Mouse (Mus musculus) naive thymus-derived CD4-positive, alpha-beta T cell, adult 2 months (primary cell): ENCODE measurements at regions not wholly inside any gene's neighbourhood (a gene's known extent, or its start where the extent isn't known, plus 50 kb on each side); places are given as distances from the start of the nearest gene placed in this dataset.

Experiments used
- DNase-seq: peaks from one replicate; pipeline ENCODE4 v3.0.0-alpha.2; 2011; ENCODE audit warnings: low read depth

DNA sequence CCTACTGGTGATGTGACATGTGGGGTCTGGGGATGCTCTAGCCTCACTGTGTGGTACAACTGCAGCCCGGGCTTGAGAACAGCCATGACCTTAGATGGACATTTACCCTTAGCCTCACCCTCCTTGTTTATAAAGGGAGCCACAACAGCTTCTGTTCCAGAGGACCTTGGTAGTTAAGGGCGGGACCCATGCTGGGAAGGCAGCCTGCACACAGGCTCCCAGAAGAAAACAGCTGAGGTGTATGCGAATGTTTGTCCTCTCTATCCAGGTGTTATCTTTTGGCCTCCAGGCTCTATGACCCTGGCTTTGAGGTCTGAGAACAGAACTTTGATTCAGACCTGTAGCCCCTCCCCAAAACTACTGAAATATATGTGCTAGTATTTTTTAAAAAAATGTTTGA, 102.1 kb upstream of the Mki67 start:
- DNase-seq: no peak

DNA sequence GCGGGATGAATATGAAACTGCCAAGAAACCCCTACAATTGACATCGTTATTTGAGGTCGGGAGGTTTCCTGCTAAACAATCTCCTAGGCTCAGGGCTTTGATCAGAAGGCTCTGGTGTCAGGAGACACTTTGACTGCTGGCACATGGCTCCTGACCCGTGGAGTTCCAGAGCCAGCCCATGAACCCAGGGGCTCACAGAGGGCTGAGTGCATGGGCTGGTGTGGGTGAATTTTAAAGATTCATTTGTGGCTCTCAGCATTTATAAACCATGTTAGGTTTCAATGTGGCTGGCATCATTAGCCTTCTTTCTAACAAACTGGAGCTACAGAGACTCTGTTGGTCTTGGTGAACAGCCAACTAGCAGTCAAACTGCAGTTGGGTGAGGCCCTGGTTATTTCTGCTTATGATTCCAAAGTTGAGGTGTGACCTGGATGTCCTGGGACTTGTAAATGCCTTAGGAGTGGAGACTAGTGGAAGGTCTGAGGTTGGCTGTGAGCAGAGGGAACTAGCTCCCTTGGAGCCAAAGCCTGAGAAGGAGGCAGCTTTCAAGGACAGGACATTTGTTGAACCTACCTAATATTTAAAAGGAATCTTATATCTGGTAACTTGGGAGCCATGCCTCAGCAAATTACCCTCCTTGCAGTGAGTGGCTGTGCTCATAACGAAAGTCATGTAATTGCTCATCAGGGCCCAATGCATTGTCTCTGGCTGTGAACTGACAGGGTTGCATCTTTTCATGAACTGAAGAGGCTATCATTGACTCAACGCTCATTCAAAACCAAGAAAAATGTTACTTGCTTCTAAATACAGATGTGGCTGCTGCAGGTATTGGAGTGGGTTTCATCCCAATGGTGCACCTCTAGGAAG, 108.0 kb upstream of the Mki67 start:
- no peak for DNase-seq

DNA sequence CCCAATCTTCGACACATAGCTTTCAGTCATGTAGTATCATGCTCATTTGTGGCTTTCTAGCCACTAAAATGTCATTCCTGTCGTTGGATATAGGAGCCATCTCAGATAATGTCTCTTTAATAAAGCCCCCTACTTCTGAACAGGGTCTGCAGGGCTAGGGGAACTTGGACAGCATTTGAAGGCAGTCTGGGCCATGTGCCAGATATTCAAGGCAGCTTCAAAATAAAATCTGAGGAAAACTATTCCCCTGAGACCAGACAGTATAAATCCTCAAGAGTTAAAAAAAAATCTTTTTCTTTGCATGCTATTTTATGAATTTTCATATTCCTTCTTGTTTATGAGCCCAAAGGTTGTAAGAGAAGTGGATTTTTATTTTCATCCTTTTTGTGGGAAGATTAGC, 113.1 kb upstream of the Mki67 start:
- no peak for DNase-seq

DNA sequence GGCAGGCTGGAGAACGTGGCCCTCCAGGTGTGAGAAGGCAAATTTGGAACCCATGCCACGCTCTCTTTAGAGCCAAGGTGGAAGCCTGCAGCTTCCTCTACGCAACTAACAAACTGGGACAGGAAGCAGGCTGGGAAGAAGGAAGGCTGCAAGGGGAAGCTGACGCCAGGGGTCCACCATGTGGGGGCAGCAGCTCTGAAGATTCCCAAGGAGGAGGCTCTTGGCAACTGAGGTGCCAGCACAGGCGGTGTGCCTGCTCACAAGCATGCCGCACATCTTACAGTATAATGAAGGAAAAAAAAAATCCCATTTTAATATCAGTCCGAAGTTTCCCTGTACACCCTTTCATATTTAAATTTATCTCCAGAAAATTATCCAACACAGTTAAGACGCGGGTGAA, 117.3 kb upstream of the Mki67 start:
- no peak for DNase-seq

DNA sequence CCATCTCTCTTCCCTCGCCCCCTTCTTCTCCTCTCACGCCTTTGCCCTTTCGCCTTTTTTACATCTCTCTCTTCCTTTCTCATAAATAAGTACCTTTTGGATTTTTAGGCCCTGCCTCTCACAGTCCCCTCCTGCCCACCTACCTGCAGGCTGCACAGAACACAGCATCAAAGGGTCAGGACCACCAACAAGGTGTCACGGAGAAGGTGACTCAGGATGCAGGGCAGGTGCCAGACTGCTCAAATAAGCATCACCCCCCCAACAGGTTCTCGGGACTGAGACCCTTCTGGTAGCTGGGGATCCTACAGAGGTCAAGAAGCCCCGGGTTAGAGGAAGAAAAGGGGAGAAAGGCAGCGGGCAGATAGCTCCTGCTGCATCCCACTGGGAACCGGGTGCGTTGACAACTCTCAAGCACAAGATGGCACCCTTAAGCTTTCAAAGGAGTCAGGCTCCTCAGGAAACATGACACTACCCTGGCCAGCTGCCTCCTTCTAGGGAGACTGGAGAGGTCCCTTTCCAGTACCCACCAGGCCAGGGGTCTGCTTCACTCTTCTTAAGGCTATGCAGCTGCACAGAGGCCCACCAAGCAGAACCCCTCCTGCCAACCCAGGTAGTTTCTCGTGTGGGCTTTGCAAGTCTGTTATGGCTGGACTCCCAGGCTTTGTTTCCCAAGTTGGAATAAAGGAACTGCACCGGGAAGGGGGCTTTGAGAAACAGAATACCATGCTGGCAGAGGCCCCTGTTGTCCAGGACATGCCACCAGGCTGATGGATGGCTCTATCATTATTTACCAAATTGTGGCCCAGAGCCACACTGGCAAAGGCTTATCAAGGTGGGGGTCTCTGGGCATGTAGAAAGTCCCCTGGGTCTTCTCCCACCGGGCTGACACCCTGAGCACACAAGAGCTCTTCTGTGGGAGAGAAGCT, 120.9 kb upstream of the Mki67 start:
- DNase-seq: no peak

DNA sequence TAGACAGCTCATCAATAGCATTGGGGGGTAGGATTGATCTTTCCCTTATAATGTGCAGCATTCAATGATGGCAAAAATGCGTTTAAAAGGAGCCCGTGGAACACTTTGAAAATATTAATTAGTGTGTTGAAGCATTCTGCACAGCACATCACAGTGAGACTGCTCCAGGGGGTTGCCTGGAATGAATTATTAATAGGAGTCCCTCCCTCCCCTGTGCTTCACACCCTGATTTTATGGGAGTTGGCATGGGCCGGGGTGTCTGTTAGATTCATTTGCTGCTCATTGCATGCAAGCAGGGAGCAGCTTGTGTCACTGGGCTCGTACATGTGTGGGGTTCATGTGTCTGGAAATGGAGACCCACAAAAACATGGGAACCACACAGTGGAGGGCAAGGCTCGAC, 127.9 kb upstream of the Mki67 start:
- no peak for DNase-seq

DNA sequence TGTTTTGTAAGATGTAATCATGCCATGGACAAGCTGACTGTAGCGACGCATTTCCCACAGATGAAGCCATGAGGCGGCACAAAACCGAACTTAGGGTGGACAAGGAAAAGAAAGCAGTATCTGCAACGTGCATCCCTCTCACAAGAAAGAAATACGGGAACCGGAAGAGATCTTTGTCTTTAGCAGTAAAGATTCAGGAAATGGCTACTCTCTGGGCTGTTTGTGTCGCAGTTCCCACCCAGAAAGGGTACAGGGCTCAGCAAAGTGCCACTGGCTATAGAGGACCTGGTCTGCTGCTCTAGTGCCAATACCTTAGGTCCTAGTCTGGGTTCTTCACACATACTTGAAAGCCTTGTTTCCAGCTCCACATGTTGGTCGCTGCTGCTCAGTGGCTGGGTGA, 131.1 kb upstream of the Mki67 start:
- DNase-seq: no peak

DNA sequence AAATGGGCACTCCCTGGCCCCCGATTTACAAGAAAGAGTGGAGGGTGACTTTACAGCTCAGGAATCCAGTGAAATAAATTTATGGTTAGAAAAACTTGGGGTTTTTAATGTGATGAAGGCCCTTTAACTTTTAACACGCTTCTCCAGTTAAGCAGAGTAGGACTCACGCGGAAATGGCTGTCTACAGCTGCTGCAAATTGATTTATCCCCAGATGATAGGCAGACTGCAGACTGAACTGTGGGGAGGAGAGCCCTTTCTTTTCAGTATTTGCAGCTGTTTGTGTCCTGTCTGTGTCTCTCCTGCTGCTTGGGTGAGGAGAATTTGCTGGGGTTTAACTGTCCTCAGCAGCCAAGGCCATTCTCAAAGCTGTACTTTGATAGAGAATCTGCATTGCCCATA, 132.0 kb upstream of the Mki67 start:
- no peak for DNase-seq

DNA sequence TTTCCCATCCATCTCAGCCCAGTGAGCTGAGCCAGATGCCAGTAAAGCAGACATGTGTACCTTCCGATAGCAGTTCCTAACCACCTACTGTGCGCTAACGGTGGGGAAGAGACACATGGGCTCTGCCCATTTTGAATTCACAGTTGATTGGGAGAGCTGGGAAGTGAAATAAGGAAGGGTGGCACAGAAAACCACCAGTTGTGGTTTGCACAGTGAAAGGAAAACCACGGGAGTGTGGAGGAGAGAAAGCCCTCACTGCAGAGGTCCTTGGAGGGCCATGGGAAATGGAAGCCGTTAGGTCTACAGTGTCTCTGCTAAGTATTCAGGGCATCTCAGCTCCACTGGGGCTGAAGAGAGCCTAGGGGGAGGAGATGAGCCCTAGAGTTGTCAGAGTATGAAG, 132.7 kb upstream of the Mki67 start:
- DNase-seq: no peak

DNA sequence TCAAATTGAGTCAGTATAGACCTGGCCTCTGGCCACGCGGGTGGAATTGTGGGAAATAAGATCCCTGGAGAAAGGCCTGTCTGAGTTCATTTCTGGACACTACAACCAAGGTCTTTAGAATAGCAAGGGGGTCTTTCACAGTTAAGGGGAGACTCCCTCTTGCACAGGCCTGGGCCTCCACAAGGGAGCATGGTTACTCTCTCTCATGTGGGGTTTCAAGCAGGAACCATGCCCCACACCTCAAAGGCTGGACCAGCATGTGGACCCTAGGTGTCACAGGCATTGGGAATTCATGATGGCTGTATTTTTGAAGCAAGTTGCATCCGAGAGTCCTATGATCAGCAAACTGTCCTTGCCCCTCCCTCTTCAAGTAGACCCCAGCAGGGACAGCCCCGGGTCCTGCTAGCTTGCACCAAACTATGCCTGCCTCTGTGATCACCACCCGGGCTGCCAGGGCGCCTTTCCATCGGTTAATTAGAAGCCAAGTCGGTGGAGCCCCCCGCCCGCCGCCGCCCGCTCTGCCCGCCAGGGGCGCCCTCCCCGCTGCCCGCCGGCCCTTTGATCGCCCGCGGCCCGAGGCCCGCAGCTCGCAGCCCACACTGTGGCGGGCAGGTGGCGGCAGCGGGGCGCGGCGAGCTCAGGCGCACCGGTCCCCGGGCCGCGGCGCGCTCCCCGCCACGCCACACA, 137.1 kb upstream of the Mki67 start:
- no peak for DNase-seq

DNA sequence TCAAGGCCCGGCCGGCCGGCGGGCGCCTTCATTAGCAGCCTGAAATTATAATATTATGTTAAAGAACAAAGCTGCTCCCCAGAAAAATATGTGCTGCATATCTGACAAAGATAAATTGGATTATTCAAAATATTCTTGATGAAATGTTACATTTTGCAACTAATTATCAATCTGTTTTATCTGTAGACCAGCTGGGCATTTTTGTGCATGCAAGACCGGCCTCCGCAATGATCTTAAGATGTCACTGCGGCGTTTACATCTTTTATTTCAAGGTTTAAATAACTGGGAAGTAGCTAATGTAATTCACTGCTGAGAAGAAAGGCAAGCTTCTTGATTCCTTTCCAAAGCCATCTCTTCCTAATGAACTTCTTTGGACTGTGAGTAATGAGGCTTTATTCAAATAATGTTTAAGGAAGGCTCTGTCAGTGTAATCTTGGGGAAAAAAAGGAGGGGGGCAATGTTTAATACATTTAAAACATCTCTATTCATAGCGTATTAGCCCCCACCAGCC, 137.7 kb upstream of the Mki67 start:
- no peak for DNase-seq

DNA sequence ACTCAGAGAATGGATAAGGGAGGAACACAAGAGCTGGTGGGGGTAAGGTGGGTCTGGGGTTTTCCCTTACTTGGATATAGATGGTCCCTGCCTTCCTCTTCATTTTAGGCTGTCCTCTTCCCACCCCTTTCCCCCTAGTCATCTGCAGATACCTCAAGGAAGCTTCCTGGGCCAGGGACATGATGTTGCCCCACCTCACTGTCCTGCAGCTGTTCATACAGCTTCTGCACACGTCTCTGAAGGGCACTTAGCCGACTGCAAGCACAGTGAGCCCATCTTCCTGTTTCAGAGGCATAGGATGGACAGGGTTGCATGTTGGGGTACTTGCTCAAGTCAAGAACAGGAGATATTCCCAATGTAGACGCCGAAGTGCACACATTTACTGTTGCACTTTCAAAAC, 144.1 kb upstream of the Mki67 start:
- DNase-seq: no peak

DNA sequence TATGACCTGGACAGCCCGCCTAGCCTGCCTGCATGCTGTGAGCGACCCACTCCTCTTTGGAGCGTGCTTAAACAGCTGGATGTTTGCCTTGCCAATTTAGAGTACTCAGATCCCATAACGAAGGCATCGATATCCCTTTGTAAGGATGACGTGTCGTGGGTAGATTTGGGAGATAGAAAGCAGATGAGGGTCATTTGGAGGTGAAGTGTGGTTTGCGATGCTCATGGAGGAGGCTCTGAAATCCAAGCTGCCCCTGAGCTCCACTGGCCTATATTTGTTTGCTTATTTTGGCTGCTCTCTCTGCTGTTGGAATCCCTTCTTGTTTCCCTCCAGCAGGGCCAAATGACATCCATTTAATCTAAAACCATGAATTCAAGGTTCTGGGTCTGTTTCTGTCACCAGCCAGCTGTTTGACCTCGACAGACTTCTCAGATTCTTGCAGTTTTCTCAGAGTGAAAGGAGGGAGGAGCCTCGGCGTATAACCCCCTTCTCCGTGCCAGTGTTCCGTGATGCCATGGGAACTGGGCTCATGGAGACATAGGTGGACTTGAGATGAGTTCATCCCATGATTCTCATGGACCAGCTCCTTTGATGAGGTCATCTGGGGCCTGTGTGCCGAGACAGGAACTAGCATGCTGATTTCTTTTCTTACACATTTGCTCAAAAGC, 144.7 kb upstream of the Mki67 start:
- DNase-seq: no peak

DNA sequence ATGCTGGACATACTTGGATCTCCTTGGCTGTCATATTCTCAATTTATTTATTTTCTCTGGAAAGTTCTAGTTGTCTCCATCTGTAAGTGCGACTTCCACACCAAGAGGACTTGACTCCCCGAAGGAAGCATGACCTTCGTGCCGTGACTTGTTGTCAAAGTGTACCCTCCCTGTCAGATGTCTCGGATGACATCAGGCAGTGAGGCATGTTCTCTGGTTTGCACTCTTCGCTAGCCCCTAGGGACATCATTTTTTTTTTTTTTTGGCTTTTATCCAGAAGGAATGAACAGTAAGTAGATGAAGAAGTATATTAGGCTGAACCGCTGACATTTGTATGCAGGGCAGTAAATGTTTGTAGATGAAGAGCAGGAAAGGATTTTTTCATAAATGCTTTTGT, 145.2 kb upstream of the Mki67 start:
- no peak for DNase-seq

DNA sequence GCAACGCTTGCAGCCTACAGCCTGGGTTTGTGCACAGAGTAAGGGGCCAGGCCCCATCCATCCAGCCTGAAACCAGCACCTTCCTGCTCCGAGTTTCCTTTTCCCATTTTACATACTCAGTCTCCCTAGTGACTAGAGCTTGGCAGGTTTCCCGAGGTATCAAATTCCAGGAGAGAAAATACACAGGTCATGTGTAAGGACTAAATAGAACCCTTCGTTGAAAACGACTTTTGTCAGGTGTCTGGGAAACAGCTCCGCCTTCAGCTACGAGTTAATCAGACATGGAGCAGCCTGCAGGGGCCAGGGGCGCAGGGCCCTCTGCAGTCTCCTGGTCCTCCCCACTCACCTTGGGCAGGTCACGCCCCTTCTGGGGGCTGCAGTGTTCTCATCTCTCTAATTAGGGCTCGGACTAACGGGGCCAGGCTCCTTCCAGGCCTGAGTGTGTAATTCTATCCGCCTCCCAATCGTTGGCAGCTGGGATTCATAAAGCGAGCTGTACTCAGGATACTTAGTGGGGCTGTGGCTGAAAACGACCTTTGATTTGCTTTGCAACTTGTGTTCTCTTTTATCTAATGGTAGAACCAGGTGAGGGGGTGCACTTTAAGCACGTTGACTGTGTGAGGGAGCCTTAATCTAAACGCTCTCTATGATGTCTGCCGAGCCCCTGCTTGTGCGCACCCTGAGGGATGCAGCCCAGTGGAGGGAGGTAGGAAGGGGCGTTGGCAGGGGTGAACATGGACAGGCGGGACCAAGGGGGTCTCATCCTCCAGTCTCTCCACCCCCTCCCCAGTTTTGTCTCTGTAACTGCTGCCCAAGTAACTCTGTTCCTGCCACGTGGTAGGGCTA, 147.6 kb upstream of the Mki67 start:
- DNase-seq: no peak

DNA sequence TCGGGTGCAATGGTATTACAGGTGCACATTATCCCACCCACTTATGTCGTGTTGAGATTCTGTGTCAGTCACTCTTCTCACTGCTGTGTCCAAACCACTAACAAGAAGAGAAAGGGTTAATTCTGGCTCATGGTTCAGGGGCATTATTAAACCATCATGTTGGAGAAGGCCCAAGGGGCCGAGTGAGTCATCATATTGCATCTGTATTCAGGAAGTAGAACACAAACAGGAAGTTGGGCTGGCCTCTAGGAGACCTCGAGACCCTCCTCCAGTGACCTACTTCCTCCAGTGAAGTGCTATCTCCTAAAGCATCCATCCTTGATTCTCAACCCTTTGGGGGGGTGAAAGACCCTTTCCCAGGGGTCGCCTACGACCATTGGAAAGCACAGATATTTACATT, 154.8 kb upstream of the Mki67 start:
- DNase-seq: no peak

DNA sequence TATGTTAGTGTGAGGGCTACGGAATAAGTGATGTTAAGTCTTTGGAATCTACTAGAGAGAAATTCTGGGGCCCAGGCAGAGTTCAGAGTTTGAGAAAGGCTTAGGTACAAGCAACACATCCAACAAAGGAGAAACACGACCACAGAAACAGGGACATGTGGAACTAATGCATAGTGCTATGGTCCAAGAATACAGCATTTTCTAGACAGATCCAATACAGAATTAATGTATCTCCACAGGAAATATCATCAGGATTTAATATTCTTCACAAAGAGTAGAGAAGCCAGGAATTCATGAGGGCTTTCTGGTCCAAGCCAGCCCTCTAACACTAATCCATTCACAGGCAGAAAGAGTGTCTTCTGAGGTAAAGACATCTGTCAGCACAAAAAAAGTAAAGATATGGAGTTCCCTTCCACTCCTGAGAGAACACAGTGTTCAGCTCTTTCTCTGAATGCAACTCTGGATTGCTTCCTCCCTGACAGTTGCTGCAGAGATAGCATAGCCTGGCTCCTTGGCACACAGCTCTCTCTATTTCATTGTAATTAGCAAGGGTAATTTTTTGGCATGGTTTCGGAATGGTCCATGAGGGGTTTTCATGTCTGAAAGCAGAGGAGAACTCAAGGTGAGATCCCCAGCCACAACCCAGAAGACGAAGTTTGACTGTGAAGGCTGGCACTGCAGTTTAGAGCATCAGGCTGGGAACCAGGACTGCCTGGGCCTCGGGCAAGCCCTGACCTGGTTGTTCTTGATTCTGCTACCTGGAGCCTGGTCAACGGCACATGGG, 161.1 kb upstream of the Mki67 start:
- DNase-seq: no peak

DNA sequence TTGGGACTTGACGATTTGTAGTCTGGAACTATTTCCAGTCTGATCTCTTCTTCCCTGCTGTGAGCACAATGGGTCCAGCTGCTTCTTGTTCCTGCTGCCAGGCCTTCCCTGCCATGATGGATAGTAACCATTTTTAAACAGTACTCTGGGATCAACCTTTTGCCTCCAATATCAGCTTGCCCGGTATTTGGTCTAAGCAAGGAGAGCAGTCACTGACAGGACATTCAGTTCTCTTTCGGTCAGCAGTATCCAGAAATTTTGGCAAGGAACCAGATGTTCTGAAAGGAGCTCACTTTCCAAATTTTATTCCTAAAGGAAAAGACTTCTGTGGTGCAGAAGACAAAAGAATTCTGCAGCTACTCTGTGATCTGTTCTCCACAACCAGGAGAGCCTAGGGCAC, 162.6 kb upstream of the Mki67 start:
- DNase-seq: no peak

DNA sequence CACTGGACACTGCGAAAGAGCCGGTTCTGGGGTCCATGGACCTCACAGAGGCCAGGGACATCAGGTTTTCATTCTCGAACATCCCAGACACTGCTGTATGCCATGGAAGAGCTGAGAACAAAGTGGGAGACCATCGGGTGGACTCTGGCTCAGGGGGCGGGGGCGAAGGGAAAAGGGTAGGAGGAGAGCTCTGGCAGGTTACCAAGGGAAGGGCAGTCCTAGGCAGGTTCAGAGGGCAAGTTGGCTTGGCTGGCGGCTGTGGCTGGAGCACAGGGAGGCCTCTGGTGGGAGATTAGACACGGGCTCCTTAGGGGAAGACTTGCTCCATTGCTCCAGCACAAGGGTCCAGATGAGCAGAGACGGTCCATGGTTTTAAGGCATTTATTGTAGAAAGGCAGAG, 164.3 kb upstream of the Mki67 start:
- no peak for DNase-seq

DNA sequence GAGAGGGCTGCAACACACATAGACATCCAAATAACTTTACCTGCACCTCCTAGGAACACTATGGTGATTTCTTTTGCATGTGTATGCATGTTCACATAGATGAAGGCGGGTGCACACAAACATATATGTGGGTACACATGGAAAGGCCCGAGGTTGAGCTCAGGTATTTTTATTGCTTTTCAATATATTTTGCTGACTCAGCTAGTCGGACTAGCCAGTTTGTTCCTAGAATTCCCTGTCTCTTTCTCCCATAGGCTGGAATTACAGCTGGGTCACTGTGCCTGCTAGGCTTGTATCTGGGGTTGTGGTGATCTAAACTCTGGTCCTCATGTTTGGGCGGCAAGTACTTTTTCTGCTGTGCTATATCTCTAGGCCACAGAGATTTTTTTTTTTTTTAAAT, 166.1 kb upstream of the Mki67 start:
- DNase-seq: no peak
